Mouse (Mus musculus) G1E (cell line): Measurements from ENCODE around the gene Rhbdf2.

Source experiments
- CTCF ChIP-seq: IDR thresholded peaks from 2 replicates; pipeline ENCODE4 v1.5.1; 2012; ENCODE audit warnings: low read depth, low read length, inconsistent platforms, mixed read lengths
- GATA1 ChIP-seq: IDR thresholded peaks from 2 replicates; pipeline ENCODE4 v1.6.1; 2012; ENCODE audit warnings: borderline replicate concordance, low read length, inconsistent platforms, mixed read lengths
- GATA2 ChIP-seq: IDR thresholded peaks from 2 replicates; pipeline ENCODE4 v1.6.1; 2012; ENCODE audit warnings: low read depth, low read length, inconsistent platforms, borderline replicate concordance
- POLR2AphosphoS5 ChIP-seq: IDR thresholded peaks from 2 replicates; pipeline ENCODE4 v1.6.1; 2012; ENCODE audit warnings: low read depth, low read length, inconsistent platforms; ENCODE audit not compliant: insufficient replicate concordance
- TAL1 ChIP-seq: conservative IDR thresholded peaks from 2 replicates; pipeline ENCODE4 v1.6.1; 2012; ENCODE audit warnings: low read depth, low read length, inconsistent platforms, mixed read lengths

DNA sequence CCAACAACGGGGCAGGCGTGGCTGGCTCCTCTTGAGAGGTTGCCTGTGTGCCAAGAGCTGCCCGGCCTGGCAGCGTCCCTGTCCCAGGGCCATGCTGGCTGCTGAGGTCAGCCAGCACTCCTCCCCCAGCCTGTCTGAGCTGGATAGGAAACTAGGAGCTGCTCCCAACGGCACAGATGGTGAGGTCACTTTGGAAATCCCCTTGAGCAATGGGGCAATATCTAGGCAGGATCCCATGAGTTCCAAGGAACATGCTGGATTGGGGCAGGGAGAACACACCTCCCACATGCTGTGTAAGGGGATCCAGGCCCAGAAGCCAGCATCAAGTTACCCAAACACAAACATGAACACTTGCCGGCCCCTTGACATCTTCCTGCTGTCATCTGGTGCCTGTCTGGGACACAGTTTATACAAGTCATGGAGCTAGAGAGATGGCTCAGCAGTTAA lies 5.5 kb downstream of the Rhbdf2 start:
- no peak for TF ChIP-seq CTCF
- TF ChIP-seq GATA1, result no peak
- no peak for TF ChIP-seq TAL1
- TF ChIP-seq POLR2AphosphoS5, result no peak
- TF ChIP-seq GATA2, result no peak
